Mouse (Mus musculus): ENCODE measurements around the gene Gm47995. TPM values are rescaled to one million over a fixed set of nuclear protein-coding genes. Genes with fewer than 3 reads are reported as not detected.
"Not testable (repeated sequence)": the region's sequence is repeated elsewhere in the genome, so short reads cannot be mapped to it uniquely, and the experiment has no call there.

Gm47995 gene
- polyA plus RNA-seq, 1 experiment: 1.3 TPM

DNA sequence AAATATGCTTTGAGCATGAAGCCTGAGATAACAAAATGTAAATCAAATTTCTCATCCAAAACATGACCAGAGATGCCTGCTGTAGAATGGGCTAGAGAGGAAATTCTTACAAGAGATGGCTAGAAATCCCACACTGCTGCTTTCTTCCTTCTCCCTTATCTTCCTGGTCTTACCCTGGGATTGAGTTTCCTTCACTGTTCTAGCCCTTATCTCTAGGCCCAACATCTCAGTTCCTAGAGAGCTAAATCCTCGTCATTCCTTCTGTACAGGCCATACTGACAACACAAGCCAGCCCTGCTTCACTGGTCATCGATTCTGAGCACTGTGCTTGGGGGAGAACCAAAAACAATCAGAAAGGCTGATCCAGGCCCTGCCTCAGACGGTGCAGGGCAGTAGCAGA lies 1.6 kb upstream of the Gm47995 start:
- not testable (repeated sequence) for H3K4me1 ChIP-seq (ENCODE audit: control insufficient read depth, insufficient read depth, low read length); H3K4me3 ChIP-seq (ENCODE audit: control insufficient read depth, low read depth, low read length); H3K36me3 ChIP-seq (ENCODE audit: control insufficient read depth, insufficient read depth, low read length); H3K27me3 ChIP-seq (ENCODE audit: control insufficient read depth, insufficient read depth, low read length); H3K27ac ChIP-seq (ENCODE audit: control insufficient read depth, insufficient read depth, low read depth, low read length)

DNA sequence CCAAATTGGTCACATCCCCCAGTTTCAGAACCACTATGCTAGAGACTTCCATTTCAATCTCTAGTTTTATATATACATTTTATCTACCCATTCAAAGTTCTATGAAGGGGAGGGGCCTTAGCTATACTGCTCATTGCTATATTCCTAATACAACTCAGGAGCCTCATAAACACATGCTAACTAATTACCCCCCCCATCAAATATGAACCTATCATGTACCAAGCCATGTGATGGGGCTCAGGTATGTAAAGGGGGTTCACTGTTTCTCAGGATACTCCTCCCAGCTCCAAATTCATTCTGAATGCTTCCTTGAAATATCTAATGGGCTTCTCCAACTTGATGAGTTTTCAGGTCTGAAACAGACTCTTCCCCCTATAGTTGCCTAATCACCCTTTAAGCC lies 2.4 kb downstream of the Gm47995 start:
- H3K4me1 ChIP-seq (ENCODE audit: control insufficient read depth, insufficient read depth, low read length); H3K36me3 ChIP-seq (ENCODE audit: control insufficient read depth, insufficient read depth, low read length); H3K27me3 ChIP-seq (ENCODE audit: control insufficient read depth, insufficient read depth, low read length); H3K4me3 ChIP-seq (ENCODE audit: control insufficient read depth, low read depth, low read length); H3K27ac ChIP-seq (ENCODE audit: control insufficient read depth, insufficient read depth, low read depth, low read length): not testable (repeated sequence)

DNA sequence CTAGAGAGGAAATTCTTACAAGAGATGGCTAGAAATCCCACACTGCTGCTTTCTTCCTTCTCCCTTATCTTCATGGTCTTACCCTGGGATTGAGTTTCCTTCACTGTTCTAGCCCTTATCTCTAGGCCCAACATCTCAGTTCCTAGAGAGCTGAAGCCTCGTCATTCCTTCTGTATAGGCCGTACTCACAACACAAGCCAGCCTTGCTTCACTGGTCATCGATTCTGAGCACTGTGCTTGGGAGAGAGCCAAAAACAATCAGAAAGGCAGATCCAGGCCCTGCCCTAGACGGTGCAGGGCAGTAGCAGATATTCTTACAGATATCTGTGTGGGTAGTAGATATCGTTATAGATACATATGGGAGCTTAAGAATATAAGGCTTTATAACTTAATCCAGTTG lies 4.5 kb downstream of the Gm47995 start:
- not testable (repeated sequence) for H3K27ac ChIP-seq (ENCODE audit: control insufficient read depth, insufficient read depth, low read depth, low read length); H3K36me3 ChIP-seq (ENCODE audit: control insufficient read depth, insufficient read depth, low read length); H3K27me3 ChIP-seq (ENCODE audit: control insufficient read depth, insufficient read depth, low read length); H3K4me3 ChIP-seq (ENCODE audit: control insufficient read depth, low read depth, low read length); H3K4me1 ChIP-seq (ENCODE audit: control insufficient read depth, insufficient read depth, low read length)

DNA sequence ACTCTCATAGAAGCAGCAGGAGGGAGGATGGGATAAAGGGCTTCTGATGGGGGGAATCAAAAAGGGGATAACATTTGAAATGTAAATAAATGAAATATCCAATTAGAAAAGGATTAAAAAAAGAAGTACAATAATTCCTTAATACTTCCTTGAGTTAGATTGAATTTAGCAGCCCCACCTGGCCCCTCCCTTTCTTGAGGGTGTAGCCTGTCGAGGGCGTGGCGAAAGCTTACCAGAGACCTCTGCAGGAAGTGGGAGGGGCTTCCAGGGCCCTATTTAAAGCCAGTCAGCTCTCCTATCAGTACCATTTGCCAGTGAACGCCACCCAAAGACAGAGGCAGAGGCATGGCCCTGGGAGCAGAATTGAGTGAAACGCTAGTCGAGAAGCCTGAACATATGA lies 5.6 kb downstream of the Gm47995 start, which contains the start of gene 3110040M04Rik:
3110040M04Rik (plus strand) TSS at position 304 of the 400 bp plus-strand sequence.
- H3K27ac ChIP-seq (ENCODE audit: control insufficient read depth, insufficient read depth, low read depth, low read length); H3K27me3 ChIP-seq (ENCODE audit: control insufficient read depth, insufficient read depth, low read length); H3K36me3 ChIP-seq (ENCODE audit: control insufficient read depth, insufficient read depth, low read length); H3K4me1 ChIP-seq (ENCODE audit: control insufficient read depth, insufficient read depth, low read length); H3K4me3 ChIP-seq (ENCODE audit: control insufficient read depth, low read depth, low read length): not testable (repeated sequence)

DNA sequence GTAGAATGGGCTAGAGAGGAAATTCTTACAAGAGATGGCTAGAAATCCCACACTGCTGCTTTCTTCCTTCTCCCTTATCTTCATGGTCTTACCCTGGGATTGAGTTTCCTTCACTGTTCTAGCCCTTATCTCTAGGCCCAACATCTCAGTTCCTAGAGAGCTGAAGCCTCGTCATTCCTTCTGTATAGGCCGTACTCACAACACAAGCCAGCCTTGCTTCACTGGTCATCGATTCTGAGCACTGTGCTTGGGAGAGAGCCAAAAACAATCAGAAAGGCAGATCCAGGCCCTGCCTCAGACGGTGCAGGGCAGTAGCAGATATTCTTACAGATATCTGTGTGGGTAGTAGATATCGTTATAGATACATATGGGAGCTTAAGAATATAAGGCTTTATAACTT lies 10.2 kb downstream of the Gm47995 start:
- H3K27me3 ChIP-seq (ENCODE audit: control insufficient read depth, insufficient read depth, low read length); H3K27ac ChIP-seq (ENCODE audit: control insufficient read depth, insufficient read depth, low read depth, low read length); H3K4me3 ChIP-seq (ENCODE audit: control insufficient read depth, low read depth, low read length); H3K4me1 ChIP-seq (ENCODE audit: control insufficient read depth, insufficient read depth, low read length); H3K36me3 ChIP-seq (ENCODE audit: control insufficient read depth, insufficient read depth, low read length): not testable (repeated sequence)

DNA sequence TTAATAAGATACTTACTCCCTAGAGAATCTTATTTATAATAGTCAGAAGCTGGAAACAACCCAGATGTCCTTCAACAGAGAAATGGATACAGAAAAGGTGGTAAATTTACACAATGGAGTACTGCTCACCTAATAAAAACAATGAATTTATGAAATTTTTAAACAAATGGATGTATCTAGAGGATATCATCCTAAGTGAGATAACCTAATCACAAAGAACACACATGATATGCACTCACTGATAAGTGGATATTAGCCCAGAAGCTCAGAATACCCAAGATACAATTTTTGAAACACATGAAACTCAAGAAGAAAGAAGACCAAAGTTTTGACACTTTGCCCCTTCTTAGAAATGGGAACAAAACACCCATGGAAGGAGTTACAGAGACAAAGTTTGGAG lies 10.7 kb downstream of the Gm47995 start:
- not testable (repeated sequence) for H3K36me3 ChIP-seq (ENCODE audit: control insufficient read depth, insufficient read depth, low read length); H3K27me3 ChIP-seq (ENCODE audit: control insufficient read depth, insufficient read depth, low read length); H3K4me3 ChIP-seq (ENCODE audit: control insufficient read depth, low read depth, low read length); H3K27ac ChIP-seq (ENCODE audit: control insufficient read depth, insufficient read depth, low read depth, low read length); H3K4me1 ChIP-seq (ENCODE audit: control insufficient read depth, insufficient read depth, low read length)

DNA sequence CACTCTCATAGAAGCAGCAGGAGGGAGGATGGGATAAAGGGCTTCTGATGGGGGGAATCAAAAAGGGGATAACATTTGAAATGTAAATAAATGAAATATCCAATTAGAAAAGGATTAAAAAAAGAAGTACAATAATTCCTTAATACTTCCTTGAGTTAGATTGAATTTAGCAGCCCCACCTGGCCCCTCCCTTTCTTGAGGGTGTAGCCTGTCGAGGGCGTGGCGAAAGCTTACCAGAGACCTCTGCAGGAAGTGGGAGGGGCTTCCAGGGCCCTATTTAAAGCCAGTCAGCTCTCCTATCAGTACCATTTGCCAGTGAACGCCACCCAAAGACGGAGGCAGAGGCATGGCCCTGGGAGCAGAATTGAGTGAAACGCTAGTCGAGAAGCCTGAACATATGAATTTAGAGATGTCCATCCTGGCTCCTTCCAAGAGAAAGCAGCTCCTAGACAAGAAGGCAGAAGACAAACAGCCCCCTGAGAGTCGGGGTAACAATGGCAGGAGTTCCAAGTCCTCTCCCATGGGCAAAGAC lies 11.6 kb downstream of the Gm47995 start, which contains the start of gene Gm47996:
Gm47996 (plus strand) TSS at position 308 of the 532 bp plus-strand sequence.
- not testable (repeated sequence) for H3K36me3 ChIP-seq (ENCODE audit: control insufficient read depth, insufficient read depth, low read length); H3K4me3 ChIP-seq (ENCODE audit: control insufficient read depth, low read depth, low read length); H3K4me1 ChIP-seq (ENCODE audit: control insufficient read depth, insufficient read depth, low read length); H3K27ac ChIP-seq (ENCODE audit: control insufficient read depth, insufficient read depth, low read depth, low read length); H3K27me3 ChIP-seq (ENCODE audit: control insufficient read depth, insufficient read depth, low read length)

DNA sequence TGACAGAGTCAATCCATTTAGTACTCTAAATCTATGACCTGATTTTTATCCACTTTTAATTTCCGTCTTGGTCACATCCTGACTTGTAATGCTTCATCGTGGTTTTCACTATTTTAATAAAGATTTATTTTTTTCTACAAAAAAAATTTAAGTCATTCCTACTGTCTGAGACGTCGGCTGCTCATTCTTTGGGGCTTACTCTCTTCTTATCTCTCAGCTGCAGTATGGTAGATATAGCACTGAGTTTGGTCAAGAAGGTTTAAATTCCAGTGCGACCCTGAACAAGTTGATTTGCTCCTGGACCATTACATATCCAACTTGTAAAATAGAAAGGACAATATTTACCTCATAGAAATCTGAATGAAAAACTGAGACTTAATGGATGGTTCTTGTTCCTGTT lies 13.4 kb downstream of the Gm47995 start:
- not testable (repeated sequence) for H3K4me3 ChIP-seq (ENCODE audit: control insufficient read depth, low read depth, low read length); H3K27ac ChIP-seq (ENCODE audit: control insufficient read depth, insufficient read depth, low read depth, low read length); H3K36me3 ChIP-seq (ENCODE audit: control insufficient read depth, insufficient read depth, low read length); H3K27me3 ChIP-seq (ENCODE audit: control insufficient read depth, insufficient read depth, low read length); H3K4me1 ChIP-seq (ENCODE audit: control insufficient read depth, insufficient read depth, low read length)

DNA sequence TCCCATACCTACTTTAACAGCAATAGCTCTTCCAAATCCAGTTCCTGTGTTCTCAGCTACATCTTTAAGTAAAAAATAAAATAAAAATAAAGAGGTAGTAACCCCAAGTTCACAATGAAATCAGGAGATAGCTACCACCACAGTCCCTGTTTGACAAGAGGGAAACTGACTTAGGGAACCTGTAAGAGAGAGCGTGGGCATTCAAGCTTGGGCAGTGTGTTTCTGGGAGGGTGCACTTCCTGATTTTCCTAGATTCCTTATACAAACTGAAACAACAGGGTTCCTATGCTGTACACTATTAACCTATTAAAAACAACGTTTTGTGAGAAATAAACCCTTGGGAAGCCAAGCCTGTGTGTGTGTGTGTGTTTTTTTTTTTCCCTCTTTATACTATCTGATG lies 16.6 kb downstream of the Gm47995 start:
- H3K27me3 ChIP-seq (ENCODE audit: control insufficient read depth, insufficient read depth, low read length): no peaks in the 10 kb centered on the region
- H3K36me3 ChIP-seq (ENCODE audit: control insufficient read depth, insufficient read depth, low read length): no peaks in the 10 kb centered on the region
- no peak overlapping the region for H3K4me3 ChIP-seq (ENCODE audit: control insufficient read depth, low read depth, low read length)
- no peak overlapping the region for H3K27ac ChIP-seq (ENCODE audit: control insufficient read depth, insufficient read depth, low read depth, low read length)
- no peak for TF ChIP-seq POLR2A (IDR thresholded peaks at IDR 0.05; ENCODE audit: control insufficient read depth, low read depth, low read length)
- TF ChIP-seq CTCF (IDR thresholded peaks at IDR 0.05; ENCODE audit: control insufficient read depth, insufficient read depth, insufficient replicate concordance, low read depth, low read length): no peak
- no peaks in the 10 kb centered on the region for H3K4me1 ChIP-seq (ENCODE audit: control insufficient read depth, insufficient read depth, low read length)
